Mouse (Mus musculus): ENCODE results near the gene Dgat2. TPM values are rescaled to one million over a fixed set of nuclear protein-coding genes. Genes with fewer than 3 reads are reported as not detected.

The Dgat2 gene
- polyA plus RNA-seq, 1 experiment from 2014 or later, result 249 TPM

- Histone ChIP-seq H3K27ac (ENCODE audit: low read depth) (peak overlapping the region; percentile 44; the same call in 1 of the 2 replicates), H3K4me1 (ENCODE audit: insufficient read depth) (peaks cover 46% of the 10 kb centered on the region), H3K27me3 (ENCODE audit: insufficient read depth, low read length) (no peaks in the 10 kb centered on the region), H3K4me3 (ENCODE audit: low read depth, low read length) (no peak overlapping the region), H3K9ac (replicated peaks) (no peak overlapping the region), H3K9me3 (ENCODE audit: low read length) (no peaks in the 10 kb centered on the region), H3K4me2 (ENCODE audit: low read depth, low read length) (no peak overlapping the region), H3K36me3 (replicated peaks; ENCODE audit: insufficient read depth, low read length) (no peaks in the 10 kb centered on the region)
- no peak for DNase-seq
- ATAC-seq, result no peak
- WGBS (ENCODE audit: insufficient replicate concordance), result 58% methylated on average over 3 of the region's 3 CpGs
- TF ChIP-seq CTCF (IDR thresholded peaks at IDR 0.05; ENCODE audit: low read depth), result no peak
- TF ChIP-seq EP300 (IDR thresholded peaks at IDR 0.05; ENCODE audit: low read depth), result peak; percentile 25
These were observed 39.3 kb downstream of the Dgat2 start for GRCm38 (mm10) chr7:99143244-99143643.

GRCm38 (mm10) chr7:99141919-99142606 is 40.5 kb downstream of the Dgat2 start:
- 36% methylated on average over 12 of the region's 12 CpGs for WGBS (ENCODE audit: insufficient replicate concordance)
- no peak for TF ChIP-seq EP300 (IDR thresholded peaks at IDR 0.05; ENCODE audit: low read depth)
- TF ChIP-seq CTCF (IDR thresholded peaks at IDR 0.05; ENCODE audit: low read depth), result no peak
- peak overlapping the region; percentile 96 for H3K4me3 ChIP-seq (ENCODE audit: low read depth, low read length)
- DNase-seq (no peak), ATAC-seq (no peak)
- peaks cover under 1% of the 10 kb centered on the region; the same call in 1 of the 2 replicates for H3K36me3 ChIP-seq (replicated peaks; ENCODE audit: insufficient read depth, low read length)
- no peaks in the 10 kb centered on the region for H3K9me3 ChIP-seq (ENCODE audit: low read length)
- H3K27ac ChIP-seq (ENCODE audit: low read depth), result peak overlapping the region; percentile 30; the same call in 1 of the 2 replicates
- H3K9ac ChIP-seq (replicated peaks), result 0 out of 2 replicates have a peak overlapping the region, but pooled peaks have one; percentile 1
- peak overlapping the region; percentile 84 for H3K4me2 ChIP-seq (ENCODE audit: low read depth, low read length)
- H3K27me3 ChIP-seq (ENCODE audit: insufficient read depth, low read length), result no peaks in the 10 kb centered on the region
- peaks cover 54% of the 10 kb centered on the region for H3K4me1 ChIP-seq (ENCODE audit: insufficient read depth)

GRCm38 (mm10) chr7:99140984-99141918 is 41.3 kb downstream of the Dgat2 start, which contains the start of gene Uvrag:
Uvrag (minus strand) TSS chr7:99141141.
- Histone ChIP-seq H3K27ac (ENCODE audit: low read depth) (peak within 1 kb of the TSS; percentile 97), H3K9me3 (ENCODE audit: low read length) (no peaks in the 10 kb centered on the region), H3K9ac (replicated peaks) (peak within 1 kb of the TSS; percentile 98), H3K36me3 (replicated peaks; ENCODE audit: insufficient read depth, low read length) (peaks cover 5% of the 10 kb centered on the region), H3K4me3 (ENCODE audit: low read depth, low read length) (peak within 1 kb of the TSS; percentile 96), H3K27me3 (ENCODE audit: insufficient read depth, low read length) (no peaks in the 10 kb centered on the region), H3K4me2 (ENCODE audit: low read depth, low read length) (peak within 1 kb of the TSS; percentile 84), H3K4me1 (ENCODE audit: insufficient read depth) (peaks cover 52% of the 10 kb centered on the region)
- TF ChIP-seq EP300 (IDR thresholded peaks at IDR 0.05; ENCODE audit: low read depth) (no peak; the same call in 1 of the 2 replicates), CTCF (IDR thresholded peaks at IDR 0.05; ENCODE audit: low read depth) (no peak)
- ATAC-seq, result peak; percentile 94
- 1% methylated on average over 50 of the region's 51 CpGs for WGBS (ENCODE audit: insufficient replicate concordance)
- DNase-seq, result peak; percentile 97

- H3K9ac ChIP-seq (replicated peaks), result peak overlapping the region; percentile 98
- under 1% methylated on average over 39 of the region's 39 CpGs for WGBS (ENCODE audit: insufficient replicate concordance)
- peaks cover 45% of the 10 kb centered on the region for H3K4me1 ChIP-seq (ENCODE audit: insufficient read depth)
- H3K36me3 ChIP-seq (replicated peaks; ENCODE audit: insufficient read depth, low read length), result peaks cover 5% of the 10 kb centered on the region
- DNase-seq (no peak), ATAC-seq (peak; percentile 1)
- peak overlapping the region; percentile 97 for H3K27ac ChIP-seq (ENCODE audit: low read depth)
- peak overlapping the region; percentile 84 for H3K4me2 ChIP-seq (ENCODE audit: low read depth, low read length)
- no peaks in the 10 kb centered on the region for H3K27me3 ChIP-seq (ENCODE audit: insufficient read depth, low read length)
- TF ChIP-seq EP300 (IDR thresholded peaks at IDR 0.05; ENCODE audit: low read depth), result no peak
- no peak for TF ChIP-seq CTCF (IDR thresholded peaks at IDR 0.05; ENCODE audit: low read depth)
- H3K4me3 ChIP-seq (ENCODE audit: low read depth, low read length), result peak overlapping the region; percentile 96
- H3K9me3 ChIP-seq (ENCODE audit: low read length), result no peaks in the 10 kb centered on the region
These were observed 42.0 kb downstream of the Dgat2 start for GRCm38 (mm10) chr7:99140511-99140910.

- Histone ChIP-seq H3K27ac (ENCODE audit: low read depth) (peak overlapping the region; percentile 97), H3K27me3 (ENCODE audit: insufficient read depth, low read length) (no peaks in the 10 kb centered on the region), H3K36me3 (replicated peaks; ENCODE audit: insufficient read depth, low read length) (peaks cover 5% of the 10 kb centered on the region), H3K4me2 (ENCODE audit: low read depth, low read length) (peak overlapping the region; percentile 84), H3K4me1 (ENCODE audit: insufficient read depth) (peaks cover 40% of the 10 kb centered on the region), H3K4me3 (ENCODE audit: low read depth, low read length) (peak overlapping the region; percentile 96), H3K9me3 (ENCODE audit: low read length) (no peaks in the 10 kb centered on the region), H3K9ac (replicated peaks) (peak overlapping the region; percentile 98)
- ATAC-seq, result no peak
- under 1% methylated on average over 13 of the region's 13 CpGs for WGBS (ENCODE audit: insufficient replicate concordance)
- DNase-seq, result peak; percentile 49
- no peak for TF ChIP-seq EP300 (IDR thresholded peaks at IDR 0.05; ENCODE audit: low read depth)
- no peak for TF ChIP-seq CTCF (IDR thresholded peaks at IDR 0.05; ENCODE audit: low read depth)
These were observed 42.6 kb downstream of the Dgat2 start for GRCm38 (mm10) chr7:99139841-99140491.
